Mouse (Mus musculus) intestine, embryonic 14.5 days (tissue): ENCODE measurements around the gene Cdh4. TPM values are rescaled to one million over a fixed set of nuclear protein-coding genes. Genes with fewer than 3 reads are reported as not detected.

Experiments used
- ATAC-seq: fragments of 200-750 bp; cut with Nextera tagmentation; replicated peaks from 2 replicates; pipeline ENCODE4 v1.8.0; 2017; ENCODE audit warnings: low read depth, moderate number of reproducible peaks, moderate TSS enrichment, moderate library complexity; ENCODE audit not compliant: low FRiP score, low TSS enrichment
- DNase-seq: peaks from one replicate; pipeline ENCODE4 v3.0.0-alpha.2; 2018; ENCODE audit warnings: low spot score
- H3K27ac ChIP-seq: fragments of 300-500 bp; sonication (generic); 2 replicates; pipeline ENCODE4 v1.5.1; 2014; ENCODE audit warnings: low read depth, mild to moderate bottlenecking, control low read depth
- H3K27me3 ChIP-seq: fragments of 300-500 bp; sonication (generic); replicated peaks from 2 replicates; pipeline ENCODE4 v1.6.1; 2014; ENCODE audit warnings: low read length, control low read depth; ENCODE audit not compliant: control insufficient read depth, insufficient read depth
- H3K36me3 ChIP-seq: fragments of 300-500 bp; sonication (generic); 2 replicates; pipeline ENCODE4 v1.6.1; 2014; ENCODE audit warnings: low read length, control low read depth; ENCODE audit not compliant: control insufficient read depth, insufficient read depth
- H3K4me1 ChIP-seq: fragments of 300-500 bp; sonication (generic); replicated peaks from 2 replicates; pipeline ENCODE4 v1.6.1; 2014; ENCODE audit warnings: low read length, control low read depth, mixed read lengths; ENCODE audit not compliant: control insufficient read depth, insufficient read depth
- H3K4me2 ChIP-seq: fragments of 300-500 bp; sonication (generic); 2 replicates; pipeline ENCODE4 v1.6.1; 2014; ENCODE audit warnings: low read length
- H3K4me3 ChIP-seq: fragments of 300-500 bp; sonication (generic); 2 replicates; pipeline ENCODE4 v1.5.1; 2014; ENCODE audit warnings: low read depth, low read length, control low read depth, mixed read lengths
- H3K9ac ChIP-seq: fragments of 300-500 bp; sonication (generic); 2 replicates; pipeline ENCODE4 v1.6.1; 2014; ENCODE audit warnings: mild to moderate bottlenecking, low read length
- H3K9me3 ChIP-seq: fragments of 300-500 bp; sonication (generic); 2 replicates; pipeline ENCODE4 v1.6.1; 2016; ENCODE audit warnings: low read length, control low read depth; ENCODE audit not compliant: control insufficient read depth
- WGBS: fragments of 180-500 bp; shearing (Covaris S2); extraction: QIAGEN DNeasy Blood & Tissue Kit; methylation state at CpG from one replicate; pipeline ENCODE4 v1.1.7; 2014; 5-methylcytosine and 5-hydroxymethylcytosine counted together
- polyA plus RNA-seq: library from polyadenylated mRNA; unstranded; fragments of >200 nt; fragmentation: Nextera tagmentation; extraction: Ambion mirVana; gene quantifications from 2 replicates; pipeline ENCODE4 v1.2.1, GENCODE M21; 2014

Gene Cdh4
- polyA plus RNA-seq, 1 experiment from 2014 or later: 1.8 TPM

- ATAC-seq (no peak), DNase-seq (no peak)
- Histone ChIP-seq H3K36me3 (no peaks in the 10 kb centered on the region), H3K9ac (no peak overlapping the region), H3K4me2 (no peak overlapping the region), H3K27me3 (no peaks in the 10 kb centered on the region), H3K4me3 (no peak overlapping the region), H3K27ac (no peak overlapping the region), H3K9me3 (no peaks in the 10 kb centered on the region), H3K4me1 (no peaks in the 10 kb centered on the region)
- 11% methylated on average over 19 of the region's 19 CpGs for WGBS
These were observed 95.2 kb downstream of the Cdh4 start for GRCm38 (mm10) chr2:179537390-179537789.

DNA sequence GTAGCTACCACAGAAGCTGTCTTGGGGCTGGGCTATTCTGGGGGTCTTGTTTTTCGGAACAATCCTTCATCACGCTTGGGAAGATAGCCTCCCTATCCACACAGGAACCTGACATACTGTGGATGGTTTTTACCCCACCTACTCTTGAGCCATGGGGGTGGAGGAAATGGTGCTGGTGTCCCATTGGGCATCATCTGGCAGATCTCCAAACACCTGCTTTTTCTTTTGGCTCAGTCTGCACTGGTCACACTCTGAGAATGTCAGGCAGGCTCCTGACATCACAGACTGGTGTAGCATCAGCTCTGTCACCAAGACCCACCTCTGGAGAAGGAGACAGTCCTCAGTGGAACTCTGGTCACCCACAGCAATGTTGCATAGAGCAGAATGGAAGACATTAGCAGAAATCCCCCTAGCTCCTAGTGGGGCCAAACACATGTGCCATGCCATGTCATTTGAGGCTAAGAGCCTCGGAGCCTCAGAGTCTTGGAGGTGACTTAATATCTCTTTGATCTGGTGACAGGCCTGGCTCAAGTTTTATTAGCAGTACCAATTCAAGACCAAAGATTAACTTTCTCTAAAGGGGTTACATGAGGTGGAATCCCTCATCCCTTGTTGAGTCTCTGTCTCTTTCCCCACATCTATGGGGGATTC lies 95.7 kb downstream of the Cdh4 start:
- Histone ChIP-seq H3K4me3 (no peak overlapping the region), H3K9me3 (no peaks in the 10 kb centered on the region), H3K4me2 (no peak overlapping the region), H3K9ac (no peak overlapping the region), H3K27me3 (no peaks in the 10 kb centered on the region), H3K27ac (no peak overlapping the region), H3K36me3 (no peaks in the 10 kb centered on the region), H3K4me1 (no peaks in the 10 kb centered on the region)
- WGBS: 50% methylated on average over 3 of the region's 3 CpGs
- ATAC-seq (no peak), DNase-seq (no peak)

GRCm38 (mm10) chr2:179538535-179538934 lies 96.3 kb downstream of the Cdh4 start:
- ATAC-seq (no peak), DNase-seq (no peak)
- 59% methylated on average over 4 of the region's 4 CpGs for WGBS
- no peak overlapping the region for H3K27ac ChIP-seq
- no peaks in the 10 kb centered on the region for H3K36me3 ChIP-seq
- no peaks in the 10 kb centered on the region for H3K4me1 ChIP-seq
- H3K4me2 ChIP-seq: no peak overlapping the region
- no peak overlapping the region for H3K9ac ChIP-seq
- H3K4me3 ChIP-seq: no peak overlapping the region
- H3K9me3 ChIP-seq: no peaks in the 10 kb centered on the region
- H3K27me3 ChIP-seq: no peaks in the 10 kb centered on the region

GRCm38 (mm10) chr2:179539532-179540245 lies 97.5 kb downstream of the Cdh4 start:
- Histone ChIP-seq H3K9me3 (no peaks in the 10 kb centered on the region), H3K36me3 (no peaks in the 10 kb centered on the region), H3K9ac (no peak overlapping the region), H3K4me3 (no peak overlapping the region), H3K4me2 (no peak overlapping the region), H3K4me1 (no peaks in the 10 kb centered on the region), H3K27me3 (no peaks in the 10 kb centered on the region), H3K27ac (no peak overlapping the region)
- ATAC-seq (no peak), DNase-seq (no peak)
- 41% methylated on average over 9 of the region's 9 CpGs for WGBS

DNA sequence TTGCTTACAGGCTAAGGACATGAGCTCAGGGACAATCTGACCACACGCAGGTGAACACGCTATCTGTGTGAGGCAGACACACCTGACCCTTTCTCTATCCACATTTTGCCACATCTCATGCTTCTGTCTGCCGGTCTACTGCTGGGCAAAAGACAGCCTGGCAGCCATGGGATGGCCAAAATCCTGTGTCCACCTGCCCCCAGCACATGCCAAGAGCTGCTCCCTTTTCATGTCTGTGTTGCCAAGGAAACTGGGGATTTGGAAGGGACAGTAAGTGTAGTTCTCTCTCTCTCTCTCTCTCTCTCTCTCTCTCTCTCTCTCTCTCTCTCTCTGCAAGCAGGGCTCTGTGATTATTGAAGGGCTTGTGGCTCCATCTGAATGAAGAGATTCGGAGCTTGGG lies 98.9 kb downstream of the Cdh4 start:
- Histone ChIP-seq H3K4me3 (no peak overlapping the region), H3K27me3 (no peaks in the 10 kb centered on the region), H3K9me3 (no peaks in the 10 kb centered on the region), H3K27ac (no peak overlapping the region), H3K4me2 (no peak overlapping the region), H3K9ac (no peak overlapping the region), H3K36me3 (no peaks in the 10 kb centered on the region), H3K4me1 (no peaks in the 10 kb centered on the region)
- ATAC-seq: no peak
- no peak for DNase-seq
- whole genome bisulfite sequencing: 94% methylated on average over 4 of the region's 4 CpGs

- no peaks in the 10 kb centered on the region for H3K4me1 ChIP-seq
- WGBS: 90% methylated on average over 5 of the region's 5 CpGs
- H3K4me3 ChIP-seq: no peak overlapping the region
- no peak for DNase-seq
- H3K4me2 ChIP-seq: no peak overlapping the region
- H3K27me3 ChIP-seq: no peaks in the 10 kb centered on the region
- H3K27ac ChIP-seq: no peak overlapping the region
- H3K36me3 ChIP-seq: no peaks in the 10 kb centered on the region
- ATAC-seq: no peak
- no peak overlapping the region for H3K9ac ChIP-seq
- no peaks in the 10 kb centered on the region for H3K9me3 ChIP-seq
These were observed 105.4 kb downstream of the Cdh4 start for GRCm38 (mm10) chr2:179547627-179548026.

GRCm38 (mm10) chr2:179555928-179556327 lies 113.7 kb downstream of the Cdh4 start:
- ATAC-seq (no peak), DNase-seq (no peak)
- Histone ChIP-seq H3K9me3 (no peaks in the 10 kb centered on the region), H3K27ac (no peak overlapping the region), H3K4me2 (no peak overlapping the region), H3K27me3 (no peaks in the 10 kb centered on the region), H3K4me1 (no peaks in the 10 kb centered on the region), H3K4me3 (no peak overlapping the region), H3K9ac (no peak overlapping the region), H3K36me3 (no peaks in the 10 kb centered on the region)
- WGBS: 78% methylated on average over 4 of the region's 4 CpGs

- Histone ChIP-seq H3K4me1 (no peaks in the 10 kb centered on the region), H3K27ac (no peak overlapping the region), H3K27me3 (0 out of 2 replicates have a peak, but pooled peaks cover 9% of the 10 kb centered on the region), H3K4me3 (no peak overlapping the region), H3K4me2 (no peak overlapping the region), H3K9me3 (no peaks in the 10 kb centered on the region), H3K9ac (no peak overlapping the region), H3K36me3 (no peaks in the 10 kb centered on the region)
- no peak for ATAC-seq
- no peak for DNase-seq
- WGBS: 83% methylated on average over 2 of the region's 2 CpGs
These were observed 120.1 kb downstream of the Cdh4 start for GRCm38 (mm10) chr2:179562350-179562749.

DNA sequence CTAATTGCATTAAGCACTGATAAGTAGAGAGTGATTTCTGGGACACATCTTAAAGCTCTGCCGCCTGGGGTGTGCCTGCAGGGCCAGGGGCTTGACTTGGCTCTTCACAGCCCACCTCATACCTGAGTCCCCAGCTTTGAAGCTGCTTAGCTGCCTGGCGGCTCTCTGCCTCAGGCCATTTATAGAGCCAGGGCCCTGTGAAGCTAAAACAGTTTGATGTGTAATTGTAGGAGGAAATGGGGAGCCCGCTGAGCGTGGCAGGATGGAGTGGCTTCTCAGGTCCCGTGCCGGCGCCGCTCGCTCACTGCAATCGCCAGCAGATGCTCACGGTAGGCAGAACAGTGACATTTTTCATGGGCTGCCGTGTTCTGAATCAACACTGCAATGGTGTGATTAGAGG lies 123.4 kb downstream of the Cdh4 start:
- ATAC-seq: no peak
- no peak overlapping the region for H3K27ac ChIP-seq
- no peaks in the 10 kb centered on the region for H3K36me3 ChIP-seq
- H3K9me3 ChIP-seq: no peaks in the 10 kb centered on the region
- H3K27me3 ChIP-seq: 0 out of 2 replicates have a peak, but pooled peaks cover 9% of the 10 kb centered on the region
- DNase-seq: no peak
- H3K4me3 ChIP-seq: no peak overlapping the region
- no peak overlapping the region for H3K9ac ChIP-seq
- no peak overlapping the region for H3K4me2 ChIP-seq
- H3K4me1 ChIP-seq: no peaks in the 10 kb centered on the region
- 8% methylated on average over 12 of the region's 12 CpGs for WGBS
